Mouse (Mus musculus) cerebellum, adult 2 months (tissue): ENCODE measurements around the gene Nfe2l1. TPM values are rescaled to one million over a fixed set of nuclear protein-coding genes. Genes with fewer than 3 reads are reported as not detected.

Source experiments
- DNase-seq, 2 experiments: peaks; one replicate each; pipeline ENCODE4 v3.0.0; 2021
- H3K27ac ChIP-seq: fragments of 200-500 bp; 2 replicates; pipeline ENCODE4 v1.5.1; 2012; ENCODE audit warnings: low read length, control low read depth, inconsistent platforms; ENCODE audit not compliant: insufficient read depth
- H3K27me3 ChIP-seq: fragments of 200-500 bp; 2 replicates; pipeline ENCODE4 v1.6.1; 2012; ENCODE audit warnings: inconsistent platforms, mild to moderate bottlenecking, low read length, moderate library complexity; ENCODE audit not compliant: control insufficient read depth, insufficient read depth
- H3K4me1 ChIP-seq: fragments of 200-500 bp; 2 replicates; pipeline ENCODE4 v1.6.1; 2011; ENCODE audit warnings: low read length; ENCODE audit not compliant: control insufficient read depth, insufficient read depth
- H3K4me3 ChIP-seq: fragments of 200-500 bp; replicated peaks from 2 replicates; pipeline ENCODE3; 2011; ENCODE audit warnings: mild to moderate bottlenecking, low read depth, low read length, control low read depth; ENCODE audit not compliant: insufficient read depth
- CTCF ChIP-seq: fragments of 200-500 bp; IDR thresholded peaks from 2 replicates; pipeline ENCODE4 v1.5.1; 2011; ENCODE audit warnings: low read depth, mild to moderate bottlenecking, control low read depth, low read length, moderate library complexity, borderline replicate concordance; ENCODE audit not compliant: insufficient read depth
- POLR2A ChIP-seq: fragments of 200-500 bp; IDR thresholded peaks from 2 replicates; pipeline ENCODE4 v1.6.1; 2011; ENCODE audit warnings: low read length, control low read depth, borderline replicate concordance; ENCODE audit not compliant: insufficient read depth
- WGBS: fragments of 180-500 bp; shearing (Covaris S2); methylation state at CpG from one replicate; pipeline ENCODE4 v1.1.7; 2018; 5-methylcytosine and 5-hydroxymethylcytosine counted together
- polyA plus RNA-seq: library from polyadenylated mRNA; depleted of rRNA; stranded (reverse); fragments of >200 nt; gene quantifications from 2 replicates; pipeline ENCODE4 v1.2.3, GENCODE M21; 2012

The Nfe2l1 gene
- polyA plus RNA-seq, 1 experiment, result 215 TPM

GRCm38 (mm10) chr11:96776968-96777962 lies 52.5 kb downstream of the Nfe2l1 start, which contains the start of gene Snx11:
Snx11 (minus strand) TSS chr11:96777559.
- TF ChIP-seq CTCF (peak; percentile 53; the same call in 1 of the 2 replicates), POLR2A (peak; percentile 52; the same call in 1 of the 2 replicates)
- DNase-seq, result peak; percentile 100
- WGBS, result 1% methylated on average over 59 of the region's 59 CpGs
- no peaks in the 10 kb centered on the region; the same call in 1 of the 2 replicates for H3K4me1 ChIP-seq
- no peak within 1 kb of the TSS for H3K27ac ChIP-seq
- peak within 1 kb of the TSS; percentile 70 for H3K4me3 ChIP-seq
- H3K27me3 ChIP-seq, result no peaks in the 10 kb centered on the region

GRCm38 (mm10) chr11:96776068-96776467 lies 53.7 kb downstream of the Nfe2l1 start:
- Histone ChIP-seq H3K27ac (no peak overlapping the region), H3K27me3 (no peaks in the 10 kb centered on the region), H3K4me3 (no peak overlapping the region), H3K4me1 (no peaks in the 10 kb centered on the region; the same call in 1 of the 2 replicates)
- TF ChIP-seq POLR2A, result no peak
- TF ChIP-seq CTCF, result no peak
- no peak for DNase-seq
- WGBS, result 31% methylated on average over 3 of the region's 3 CpGs

- 40% methylated on average over 7 of the region's 7 CpGs for WGBS
- H3K4me1 ChIP-seq, result no peaks in the 10 kb centered on the region; the same call in 1 of the 2 replicates
- no peak overlapping the region for H3K4me3 ChIP-seq
- TF ChIP-seq POLR2A, result no peak
- no peak for TF ChIP-seq CTCF
- H3K27me3 ChIP-seq, result no peaks in the 10 kb centered on the region
- no peak for DNase-seq
- no peak overlapping the region for H3K27ac ChIP-seq
These were observed 54.1 kb downstream of the Nfe2l1 start for GRCm38 (mm10) chr11:96775665-96776064.

- 62% methylated on average over 8 of the region's 8 CpGs for WGBS
- DNase-seq, result no peak
- no peak overlapping the region for H3K27ac ChIP-seq
- no peaks in the 10 kb centered on the region; the same call in 1 of the 2 replicates for H3K4me1 ChIP-seq
- H3K27me3 ChIP-seq, result no peaks in the 10 kb centered on the region
- no peak overlapping the region for H3K4me3 ChIP-seq
- TF ChIP-seq POLR2A (no peak), CTCF (no peak)
These were observed 54.7 kb downstream of the Nfe2l1 start for GRCm38 (mm10) chr11:96775063-96775462.

- H3K4me3 ChIP-seq, result no peak overlapping the region
- H3K27me3 ChIP-seq, result no peaks in the 10 kb centered on the region
- no peaks in the 10 kb centered on the region; the same call in 1 of the 2 replicates for H3K4me1 ChIP-seq
- TF ChIP-seq POLR2A, result no peak
- no peak for TF ChIP-seq CTCF
- no peak for DNase-seq
- H3K27ac ChIP-seq, result no peak overlapping the region
- WGBS, result 78% methylated on average over 3 of the region's 3 CpGs
These were observed 55.2 kb downstream of the Nfe2l1 start for GRCm38 (mm10) chr11:96774536-96774935.

- Histone ChIP-seq H3K4me1 (no peaks in the 10 kb centered on the region; the same call in 1 of the 2 replicates), H3K27ac (no peak overlapping the region), H3K4me3 (no peak overlapping the region), H3K27me3 (no peaks in the 10 kb centered on the region)
- TF ChIP-seq POLR2A (no peak), CTCF (no peak)
- 85% methylated on average over 9 of the region's 9 CpGs for WGBS
- no peak for DNase-seq
These were observed 57.4 kb downstream of the Nfe2l1 start for GRCm38 (mm10) chr11:96772413-96772812.

GRCm38 (mm10) chr11:96771274-96771975 lies 58.3 kb downstream of the Nfe2l1 start:
- Histone ChIP-seq H3K27ac (no peak overlapping the region), H3K4me3 (no peak overlapping the region), H3K27me3 (no peaks in the 10 kb centered on the region), H3K4me1 (no peaks in the 10 kb centered on the region; the same call in 1 of the 2 replicates)
- no peak for TF ChIP-seq CTCF
- no peak for TF ChIP-seq POLR2A
- 96% methylated on average over 9 of the region's 9 CpGs for WGBS
- DNase-seq, result no peak
